Mouse (Mus musculus) lung, adult 18-20 months (tissue): Measurements from ENCODE around the gene Nyap2.

Source experiments
- DNase-seq, 2 experiments: peaks; one replicate each; pipeline ENCODE4 v3.0.0; 2022; ENCODE audit warnings: mixed read lengths in 2 of 2

Gene Nyap2

GRCm38 (mm10) chr1:81076831-81077664, at the start of gene Nyap2:
Gene Nyap2 (plus strand): TSS chr1:81076950.
- no peak for DNase-seq

GRCm38 (mm10) chr1:81042907-81043868, 33.6 kb upstream of the Nyap2 start:
- DNase-seq: no peak

- DNase-seq: no peak
Observed at GRCm38 (mm10) chr1:81058340-81058739, 18.4 kb upstream of the Nyap2 start.

- DNase-seq: no peak
Observed at GRCm38 (mm10) chr1:81058835-81059234, 17.9 kb upstream of the Nyap2 start.

GRCm38 (mm10) chr1:81062811-81063210, 13.9 kb upstream of the Nyap2 start:
- no peak for DNase-seq

- DNase-seq: no peak
Observed at GRCm38 (mm10) chr1:81076259-81076658, 491 bp upstream of the Nyap2 start.

GRCm38 (mm10) chr1:81077665-81078314, 1.0 kb downstream of the Nyap2 start:
- DNase-seq: no peak

GRCm38 (mm10) chr1:81087485-81087884, 10.7 kb downstream of the Nyap2 start:
- DNase-seq: no peak

GRCm38 (mm10) chr1:81090400-81090799, 13.7 kb downstream of the Nyap2 start:
- DNase-seq: no peak

- DNase-seq: no peak
Observed at GRCm38 (mm10) chr1:81090979-81091378, 14.2 kb downstream of the Nyap2 start.

- DNase-seq: no peak
Observed at GRCm38 (mm10) chr1:81092056-81092455, 15.3 kb downstream of the Nyap2 start.

GRCm38 (mm10) chr1:81092886-81093285, 16.1 kb downstream of the Nyap2 start:
- DNase-seq: no peak

GRCm38 (mm10) chr1:81098950-81099349, 22.2 kb downstream of the Nyap2 start:
- no peak for DNase-seq

- DNase-seq: no peak
Observed at GRCm38 (mm10) chr1:81101749-81102148, 25.0 kb downstream of the Nyap2 start.

- no peak for DNase-seq
Observed at GRCm38 (mm10) chr1:81119732-81120131, 43.0 kb downstream of the Nyap2 start.

GRCm38 (mm10) chr1:81132007-81132712, 55.4 kb downstream of the Nyap2 start:
- DNase-seq: no peak

- no peak for DNase-seq
Observed at GRCm38 (mm10) chr1:81143855-81144254, 67.1 kb downstream of the Nyap2 start.

- DNase-seq: no peak
Observed at GRCm38 (mm10) chr1:81145576-81145975, 68.8 kb downstream of the Nyap2 start.

GRCm38 (mm10) chr1:81169245-81169644, 92.5 kb downstream of the Nyap2 start:
- no peak for DNase-seq

GRCm38 (mm10) chr1:81172703-81173102, 96.0 kb downstream of the Nyap2 start:
- no peak for DNase-seq

- DNase-seq: no peak
Observed at GRCm38 (mm10) chr1:81173303-81173702, 96.6 kb downstream of the Nyap2 start.

- no peak for DNase-seq
Observed at GRCm38 (mm10) chr1:81179725-81180124, 103.0 kb downstream of the Nyap2 start.
